Mouse (Mus musculus): ENCODE measurements around the gene Eef1g.

Eef1g gene

DNA sequence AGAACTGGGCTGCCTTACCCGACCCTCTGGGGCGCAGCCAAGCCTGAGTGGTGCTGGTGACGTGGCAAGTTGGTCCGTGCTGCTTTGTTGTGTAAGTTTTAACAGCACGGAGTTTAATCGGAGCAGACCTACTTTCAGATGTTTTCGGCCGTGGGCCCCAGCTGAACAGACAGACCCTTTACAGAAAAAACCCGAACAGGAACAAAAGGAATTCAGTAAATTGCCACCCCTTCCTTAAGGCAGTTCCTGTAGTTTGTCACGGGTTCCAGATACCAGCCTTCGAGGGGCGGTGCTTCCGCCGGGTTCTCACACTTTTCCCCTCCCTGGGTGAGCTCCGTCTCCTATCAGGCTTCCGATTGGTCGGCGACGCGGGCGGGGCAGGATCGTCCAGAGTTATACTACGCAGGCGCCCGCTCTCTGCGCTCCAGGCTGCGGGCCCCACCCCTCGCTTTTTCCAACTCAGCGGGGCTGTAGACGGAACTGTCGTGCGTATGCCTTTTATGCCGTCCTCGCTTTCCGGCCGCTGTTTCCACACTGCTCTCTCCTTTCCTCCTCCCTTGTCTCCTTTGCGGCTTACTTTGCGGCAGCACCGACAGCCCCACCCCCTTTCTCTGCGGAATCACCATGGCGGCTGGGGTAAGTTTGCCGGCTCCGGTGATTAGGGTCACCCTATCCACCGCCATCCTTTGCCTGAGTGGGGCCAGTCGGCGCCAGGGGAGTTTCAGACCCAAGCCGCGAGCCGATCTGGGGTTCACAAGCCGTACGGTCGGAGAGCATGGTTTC lies at the start of gene Eef1g:
Eef1g (plus strand) TSS at position 452 of the 783 bp plus-strand sequence.
- peak; percentile 98 for DNase-seq (ENCODE audit: low read depth, low spot score)

DNA sequence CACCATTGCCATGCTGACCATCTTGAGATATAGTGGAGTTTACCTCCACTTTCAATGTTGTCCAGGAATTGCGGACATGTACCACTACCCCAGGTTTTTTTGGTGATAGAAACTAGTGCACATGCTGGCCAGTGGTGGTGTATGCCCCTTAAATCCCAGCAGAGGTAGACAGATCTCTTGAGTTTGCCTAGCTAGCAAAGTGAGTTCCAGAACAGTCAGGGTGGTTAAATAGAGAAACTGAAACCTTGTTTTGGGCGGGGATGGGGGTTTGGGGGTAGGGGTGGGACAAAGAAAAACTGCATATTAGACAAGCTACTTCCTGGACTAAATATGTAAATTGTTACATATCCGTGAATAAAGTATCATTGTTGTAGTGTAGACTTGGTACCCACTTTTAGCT lies 47.8 kb upstream of the Eef1g start:
- DNase-seq (ENCODE audit: low read depth, low spot score) = no peak

DNA sequence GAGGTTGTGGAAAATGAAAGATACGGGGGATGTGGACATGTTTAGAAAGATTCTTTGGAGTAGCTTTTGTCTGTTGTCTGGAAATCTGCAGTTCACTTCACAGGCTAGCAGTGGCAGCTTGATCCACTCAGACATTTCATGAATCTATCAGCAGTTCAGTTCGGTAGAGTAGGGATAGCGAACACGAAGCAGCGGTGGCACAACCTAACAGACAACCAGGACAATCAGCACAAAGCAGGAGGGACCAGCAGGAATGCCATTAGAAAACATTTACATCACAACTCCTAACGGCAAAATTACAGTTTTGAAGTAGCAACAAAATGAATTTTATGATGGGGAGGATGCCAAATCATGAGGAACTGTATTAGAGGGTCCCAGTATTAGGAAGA lies 47.2 kb upstream of the Eef1g start:
- no peak for DNase-seq (ENCODE audit: low read depth, low spot score)

DNA sequence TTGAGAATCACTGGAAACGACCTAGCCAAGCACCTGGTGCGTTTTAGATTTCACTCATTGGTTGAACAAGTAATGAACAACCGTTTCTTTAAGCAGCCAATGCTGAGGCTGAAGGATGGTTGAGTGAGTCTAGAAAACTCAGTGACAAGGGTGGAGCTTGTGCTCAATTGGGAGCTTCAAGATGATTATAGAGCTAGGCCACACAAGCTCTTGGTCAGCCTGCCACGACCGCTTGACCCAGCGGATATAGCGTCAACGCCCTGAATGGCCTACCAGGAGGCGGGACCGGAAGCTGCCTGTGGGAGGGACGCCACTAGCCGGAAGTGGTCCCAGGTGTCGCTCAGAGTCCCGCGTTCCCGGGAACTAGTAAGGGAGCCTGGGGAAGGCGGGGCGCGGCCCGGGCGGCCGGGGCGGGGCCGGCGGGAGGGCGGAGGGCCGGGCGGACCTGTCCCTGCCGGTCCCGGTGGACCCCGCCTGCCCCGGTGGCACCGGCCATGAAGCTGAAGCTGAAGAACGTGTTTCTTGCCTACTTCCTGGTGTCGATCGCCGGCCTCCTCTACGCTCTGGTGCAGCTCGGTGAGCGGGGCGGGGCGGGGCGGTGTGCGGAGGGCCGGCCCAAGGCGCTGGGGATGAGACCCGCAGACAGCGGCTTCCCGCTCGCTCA lies 46.6 kb upstream of the Eef1g start, which contains the start of gene B3gat3:
B3gat3 (plus strand) TSS at position 302 of the 664 bp plus-strand sequence.
- peak; percentile 86 for DNase-seq (ENCODE audit: low read depth, low spot score)

- DNase-seq (ENCODE audit: low read depth, low spot score) = peak; percentile 73
These were observed 46.0 kb upstream of the Eef1g start for GRCm38 (mm10) chr19:8920836-8921291.

DNA sequence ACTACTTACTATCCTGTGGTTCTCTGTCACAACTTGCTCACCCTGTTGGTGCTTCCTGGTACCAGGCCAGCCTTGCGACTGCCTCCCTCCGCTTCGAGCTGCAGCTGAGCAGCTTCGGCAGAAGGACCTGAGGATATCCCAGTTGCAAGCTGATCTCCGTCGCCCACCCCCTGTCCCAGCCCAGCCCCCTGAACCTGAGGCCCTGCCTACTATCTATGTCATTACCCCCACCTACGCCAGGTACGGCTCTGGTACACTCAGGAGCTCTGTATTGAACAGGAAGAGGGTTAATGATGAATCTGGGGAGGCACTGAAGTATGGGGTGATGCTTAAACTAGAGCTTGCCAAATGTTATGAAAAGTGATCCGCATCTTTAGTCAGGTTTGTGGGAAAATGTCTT lies 45.1 kb upstream of the Eef1g start:
- no peak for DNase-seq (ENCODE audit: low read depth, low spot score)

- no peak for DNase-seq (ENCODE audit: low read depth, low spot score)
These were observed 40.1 kb upstream of the Eef1g start for GRCm38 (mm10) chr19:8926766-8927165.

DNA sequence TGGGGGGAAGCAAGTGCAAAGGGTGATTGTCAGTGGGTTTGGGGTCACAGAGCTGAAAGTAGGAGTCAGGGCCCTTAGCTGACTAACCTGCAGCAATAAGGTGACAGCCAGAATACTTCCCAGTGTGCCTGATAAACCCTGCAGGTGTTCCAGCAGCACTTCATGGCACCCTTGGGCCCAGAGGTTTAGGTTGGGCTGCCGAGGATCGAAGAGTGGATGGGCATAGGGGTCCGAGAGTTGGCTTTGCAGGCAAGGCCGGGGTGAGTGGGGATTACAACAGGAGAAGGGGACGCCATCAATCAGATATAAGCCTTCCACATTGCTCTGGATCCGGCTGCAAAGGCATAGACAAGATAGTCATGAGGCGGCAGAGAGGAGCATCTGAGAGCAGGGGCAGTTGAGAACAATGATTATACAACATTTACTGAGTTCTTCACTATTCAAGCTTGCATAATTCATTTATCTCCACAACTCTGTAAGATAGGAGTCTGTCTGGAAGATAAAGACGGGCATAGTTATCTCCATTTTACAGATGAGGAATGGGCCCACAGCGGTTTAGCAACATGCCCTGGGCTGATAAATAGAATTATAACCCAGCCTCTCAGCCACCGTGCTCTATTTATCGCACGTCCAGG lies 38.8 kb upstream of the Eef1g start:
- DNase-seq (ENCODE audit: low read depth, low spot score) = no peak

DNA sequence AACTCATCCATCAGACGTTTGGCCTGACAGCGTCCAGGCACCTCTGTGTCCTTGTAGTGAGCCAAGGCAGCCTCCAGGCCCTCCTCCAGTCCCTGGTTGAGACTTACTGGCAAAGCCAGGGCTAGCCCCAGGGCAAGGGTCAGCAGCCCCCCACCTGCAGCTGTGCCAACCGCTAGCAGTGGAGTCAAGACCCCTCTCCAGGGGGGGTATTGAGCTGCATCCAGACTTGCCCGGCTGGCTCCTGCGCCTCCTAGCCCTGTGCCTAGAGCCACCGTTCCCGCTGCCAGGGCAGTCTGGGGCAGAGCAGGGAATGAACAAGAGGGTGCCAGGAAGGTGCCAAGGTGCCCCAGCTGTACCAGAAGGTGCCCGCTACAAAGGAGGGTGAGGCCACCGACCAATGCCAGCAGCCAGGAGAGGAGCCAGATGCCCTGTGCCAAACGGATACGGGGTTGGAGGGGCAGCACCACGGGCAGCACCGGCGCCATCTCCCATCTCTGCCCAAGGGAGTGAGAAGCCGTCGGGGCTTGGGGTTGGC lies 38.1 kb upstream of the Eef1g start:
- no peak for DNase-seq (ENCODE audit: low read depth, low spot score)

DNA sequence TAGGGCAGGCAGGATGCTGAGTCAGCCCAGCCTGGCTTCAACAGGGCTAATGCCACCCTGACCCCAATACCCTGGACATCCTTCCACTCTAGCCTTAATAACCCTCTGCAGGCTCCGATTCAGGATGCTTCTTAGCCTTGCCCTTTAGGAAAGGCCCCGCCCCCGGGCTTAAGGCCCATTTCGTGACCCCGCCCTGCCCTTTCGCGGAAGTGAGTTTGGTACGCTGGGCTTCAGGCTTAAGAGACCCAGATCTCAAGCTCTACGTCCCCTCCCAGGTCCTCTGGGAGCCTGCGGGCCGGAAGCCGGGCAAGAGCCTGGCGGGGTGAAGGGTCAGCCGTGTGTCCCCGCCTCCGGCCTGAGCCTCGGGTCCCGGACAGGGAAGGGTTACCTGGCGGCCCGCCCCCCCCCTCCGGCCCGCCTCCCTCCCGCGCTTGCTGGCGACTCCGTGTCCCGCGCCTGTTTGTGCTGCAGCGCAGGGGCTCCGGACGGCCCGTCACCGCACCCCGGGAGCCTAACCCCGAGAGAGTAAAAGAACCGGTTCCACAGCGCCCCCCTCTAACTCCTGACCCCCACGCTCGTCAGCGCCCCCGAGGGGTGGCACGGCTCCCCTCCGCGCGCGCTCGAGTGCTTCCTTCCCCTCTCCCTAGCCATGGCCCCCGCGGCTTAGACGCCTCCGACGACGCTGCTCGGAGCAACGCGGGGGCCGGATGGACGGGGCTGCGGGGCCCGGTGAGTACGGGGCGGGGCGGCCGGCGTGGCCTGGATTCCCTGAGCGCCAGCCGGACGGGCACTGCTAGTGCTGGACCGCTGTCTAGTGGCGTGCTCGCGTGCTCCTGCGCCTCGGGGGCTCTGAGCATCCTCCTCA lies 37.4 kb upstream of the Eef1g start, which contains the start of the genes Rom1 and Eml3:
Rom1 (minus strand) TSS at position 133 of the 865 bp plus-strand sequence.
Eml3 (plus strand) TSS at position 329 of the 865 bp plus-strand sequence.
- DNase-seq (ENCODE audit: low read depth, low spot score) = peak; percentile 71

- no peak for DNase-seq (ENCODE audit: low read depth, low spot score)
These were observed 36.7 kb upstream of the Eef1g start for GRCm38 (mm10) chr19:8930117-8930516.

- no peak for DNase-seq (ENCODE audit: low read depth, low spot score)
These were observed 36.1 kb upstream of the Eef1g start for GRCm38 (mm10) chr19:8930771-8931170.

DNA sequence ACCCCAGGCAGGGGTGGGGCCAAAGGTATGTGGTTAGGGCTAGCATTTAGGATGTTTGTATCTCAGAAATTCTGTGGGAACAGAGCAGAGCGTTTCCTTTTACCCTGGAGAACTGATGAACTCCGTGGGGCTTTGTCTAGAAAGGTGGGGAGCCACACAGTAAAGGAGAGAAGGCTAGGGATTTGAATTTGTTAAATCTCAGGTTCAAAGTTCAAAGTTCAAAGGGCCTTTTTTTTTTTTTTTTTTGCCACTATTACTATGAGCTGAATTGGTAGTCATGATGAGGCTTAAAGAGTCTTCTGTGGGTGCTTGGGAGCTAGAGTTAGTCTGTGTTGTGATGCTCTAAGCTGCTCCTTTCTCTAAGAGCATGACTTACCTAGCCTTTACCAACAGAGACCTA lies 30.1 kb upstream of the Eef1g start:
- DNase-seq (ENCODE audit: low read depth, low spot score) = no peak

GRCm38 (mm10) chr19:8940526-8941133 lies 26.2 kb upstream of the Eef1g start:
- DNase-seq (ENCODE audit: low read depth, low spot score) = no peak

DNA sequence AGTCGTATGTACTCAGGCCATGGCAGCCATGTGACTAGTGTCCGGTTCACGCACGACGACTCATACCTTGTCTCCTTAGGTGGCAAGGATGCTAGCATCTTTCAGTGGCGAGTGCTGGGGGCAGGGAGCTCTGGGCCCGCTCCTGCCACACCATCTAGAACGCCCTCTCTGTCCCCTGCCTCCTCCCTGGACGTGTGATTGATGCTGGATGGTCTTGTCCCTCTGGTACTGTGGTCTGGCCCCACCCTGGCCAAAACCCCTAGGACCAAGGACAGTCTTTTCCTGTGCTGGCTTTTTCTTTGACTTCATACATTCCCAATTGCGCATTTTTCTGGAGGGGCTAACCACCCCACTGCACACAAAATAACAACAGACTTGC lies 25.7 kb upstream of the Eef1g start:
- no peak for DNase-seq (ENCODE audit: low read depth, low spot score)

DNA sequence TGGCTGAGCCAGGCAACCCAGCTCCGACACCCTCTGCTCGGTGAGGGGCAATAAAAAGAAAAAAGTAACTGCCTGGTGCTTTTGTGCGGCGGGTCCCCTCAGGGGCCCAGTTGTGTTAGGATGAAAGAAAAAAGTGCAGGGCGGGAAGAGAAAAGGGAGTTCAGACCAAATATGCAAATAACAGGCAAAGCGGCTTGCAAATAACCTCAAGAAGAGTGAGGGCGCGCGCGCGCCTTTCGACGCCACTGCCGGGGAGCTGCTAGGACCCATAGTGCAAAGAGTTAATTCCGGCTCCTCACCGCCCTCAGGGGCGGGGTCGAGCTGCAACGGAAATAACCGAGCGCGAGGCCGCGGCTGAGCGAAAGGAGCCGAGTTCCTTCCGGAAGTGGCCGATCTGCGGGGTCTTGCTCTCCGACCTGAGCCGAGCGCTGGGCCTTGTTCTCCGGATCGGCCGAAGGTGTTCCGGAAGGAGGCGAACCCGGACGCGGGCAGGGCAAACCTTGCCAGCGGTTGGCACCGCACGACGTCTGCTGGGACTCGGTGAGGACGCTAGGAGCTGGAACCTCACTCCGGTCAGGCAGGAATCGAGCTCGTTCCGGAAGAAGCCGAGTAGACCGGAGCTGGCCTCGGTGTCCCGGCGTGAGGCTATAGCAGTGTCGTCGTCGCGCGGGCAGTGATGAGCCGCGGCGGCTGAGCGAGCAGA lies 25.2 kb upstream of the Eef1g start, which contains the start of gene Mta2:
Mta2 (plus strand) TSS at position 361 of the 703 bp plus-strand sequence.
- peak; percentile 87 for DNase-seq (ENCODE audit: low read depth, low spot score)

DNA sequence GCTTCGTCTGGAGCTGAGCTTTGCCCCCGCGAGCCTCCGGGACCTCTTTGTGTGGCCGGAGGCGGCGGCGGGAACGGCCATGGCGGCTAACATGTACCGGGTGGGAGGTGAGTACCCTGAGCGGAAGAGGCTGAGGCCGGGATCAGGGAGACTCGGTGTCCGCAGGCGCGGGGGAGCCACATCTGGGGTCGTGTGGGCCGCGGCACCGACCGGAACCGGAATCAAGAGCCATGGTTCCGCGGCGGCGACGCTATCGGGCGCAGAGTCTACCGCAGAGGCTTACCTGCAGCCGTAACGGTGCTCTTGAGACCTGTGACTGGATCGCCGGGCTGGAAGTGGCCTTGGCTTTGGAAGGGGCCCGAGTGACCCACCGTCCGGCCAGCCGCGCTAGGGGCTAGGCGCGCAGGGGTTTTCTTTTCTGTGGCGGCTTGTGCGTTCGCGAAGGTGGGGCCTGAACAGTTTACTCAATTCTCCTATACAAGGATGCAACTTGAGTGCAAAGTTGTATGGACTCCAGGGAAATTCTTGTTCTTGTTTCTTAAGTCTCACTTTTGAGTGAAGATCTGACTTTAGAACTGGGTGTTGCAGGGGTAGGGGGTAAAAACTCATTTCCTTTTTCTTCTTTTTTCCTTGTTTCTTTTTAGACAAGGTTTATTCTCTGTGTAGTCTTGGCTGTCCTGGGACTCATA lies 24.4 kb upstream of the Eef1g start:
- DNase-seq (ENCODE audit: low read depth, low spot score) = no peak

GRCm38 (mm10) chr19:8943047-8943446 lies 23.8 kb upstream of the Eef1g start:
- no peak for DNase-seq (ENCODE audit: low read depth, low spot score)

DNA sequence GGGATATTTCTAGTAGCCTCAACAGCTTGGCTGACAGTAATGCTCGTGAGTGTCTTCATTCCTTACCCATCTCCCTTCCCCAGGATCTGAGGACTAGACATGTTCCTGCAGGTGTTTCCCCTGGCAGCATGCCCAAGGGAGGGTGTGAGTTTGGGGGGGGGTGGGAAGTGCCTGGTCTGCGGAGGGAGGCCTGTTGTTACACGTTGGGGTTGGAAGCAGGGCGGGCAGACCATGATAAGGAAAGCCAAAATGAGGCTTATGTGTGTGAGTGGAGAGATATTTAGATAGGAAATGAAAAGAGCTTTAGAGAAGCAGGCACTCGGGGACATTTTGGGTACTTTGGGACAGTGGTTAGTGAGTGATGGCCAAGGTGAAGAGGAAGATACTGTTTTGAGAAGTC lies 22.8 kb upstream of the Eef1g start:
- no peak for DNase-seq (ENCODE audit: low read depth, low spot score)
